Mouse (Mus musculus) A20 (cell line): ENCODE measurements around the gene Hoga1.

Source experiments
- DNase-seq: peaks from one replicate; pipeline ENCODE4 v3.0.0-alpha.2; 2011; ENCODE audit warnings: low read depth, low spot score

Hoga1 gene

GRCm38 (mm10) chr19:42118596-42118995 lies 73.2 kb downstream of the Hoga1 start:
- DNase-seq = no peak

DNA sequence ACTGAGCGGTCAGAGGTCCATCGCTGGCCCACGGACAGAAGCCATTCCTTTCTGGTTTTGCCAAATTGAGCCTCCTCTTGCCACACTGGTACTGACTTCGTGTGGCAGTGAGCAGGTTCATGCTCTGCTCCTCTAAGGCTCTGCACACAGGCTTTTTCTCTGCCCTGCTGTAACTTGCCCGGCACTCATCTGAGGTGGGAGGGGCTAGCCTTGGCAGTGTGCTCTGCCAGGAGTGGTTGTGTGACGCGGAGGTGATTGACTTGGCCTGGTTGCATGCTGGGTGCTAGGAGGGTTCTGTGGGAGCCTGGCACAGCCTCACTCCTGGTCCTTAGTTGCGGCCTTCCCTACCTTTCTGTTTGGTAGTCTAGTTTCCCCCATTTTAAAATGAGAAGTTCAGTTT lies 75.0 kb downstream of the Hoga1 start:
- no peak for DNase-seq
